Mouse (Mus musculus): ENCODE data around the gene Pon3. TPM values are rescaled to one million over a fixed set of nuclear protein-coding genes. Genes with fewer than 3 reads are reported as not detected.
"Not testable (repeated sequence)": the region's sequence is repeated elsewhere in the genome, so short reads cannot be mapped to it uniquely, and the experiment has no call there.

Pon3 gene
- polyA plus RNA-seq, 1 experiment = 2.7 TPM

DNA sequence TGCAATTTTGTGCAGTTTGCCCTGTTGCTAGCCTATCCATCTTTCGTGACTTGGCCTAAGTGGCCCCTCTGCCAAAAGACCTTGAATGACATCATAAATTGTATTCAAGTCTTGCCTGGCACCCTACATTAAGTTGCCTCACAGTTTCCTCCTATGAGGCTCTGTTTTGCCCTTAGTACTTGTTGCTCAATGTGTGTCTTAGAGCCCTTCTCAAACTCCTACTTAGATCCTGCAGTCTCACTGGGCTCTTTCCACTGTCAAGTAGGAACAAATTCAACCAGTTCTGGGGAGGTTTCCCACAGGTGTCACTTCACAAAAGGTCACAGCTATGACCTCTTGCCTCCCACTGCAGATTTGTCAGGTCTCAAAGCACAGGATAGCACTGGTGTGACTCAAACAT is 22.3 kb downstream of the Pon3 start:
- H3K4me3 ChIP-seq (ENCODE audit: extremely low read depth, insufficient read depth, insufficient read length) = no peak overlapping the region
- no peak for DNase-seq (ENCODE audit: low read depth in 1 of 2, low spot score in 2 of 2)
- TF ChIP-seq CTCF (IDR thresholded peaks at IDR 0.05; ENCODE audit: extremely low read depth, insufficient read depth, insufficient read length, insufficient replicate concordance) = no peak
- TF ChIP-seq POLR2A (IDR thresholded peaks at IDR 0.05; ENCODE audit: low read depth, low read length) = no peak
- H3K27ac ChIP-seq (ENCODE audit: insufficient read depth, low read length) = no peak overlapping the region
- H3K4me1 ChIP-seq (ENCODE audit: control insufficient read depth, insufficient read depth, insufficient read length) = no peaks in the 10 kb centered on the region
- no peaks in the 10 kb centered on the region for H3K36me3 ChIP-seq (ENCODE audit: control insufficient read depth, insufficient read depth, low read length)
- WGBS = 84% methylated on average over 1 of the region's 1 CpGs
- H3K27me3 ChIP-seq (ENCODE audit: control insufficient read depth, insufficient read depth, low read length) = no peaks in the 10 kb centered on the region

GRCm38 (mm10) chr6:5232022-5232421 is 24.1 kb downstream of the Pon3 start:
- no peaks in the 10 kb centered on the region for H3K4me1 ChIP-seq (ENCODE audit: control insufficient read depth, insufficient read depth, insufficient read length)
- H3K36me3 ChIP-seq (ENCODE audit: control insufficient read depth, insufficient read depth, low read length) = no peaks in the 10 kb centered on the region
- WGBS = 96% methylated on average over 4 of the region's 4 CpGs
- no peak overlapping the region for H3K4me3 ChIP-seq (ENCODE audit: extremely low read depth, insufficient read depth, insufficient read length)
- TF ChIP-seq CTCF (IDR thresholded peaks at IDR 0.05; ENCODE audit: extremely low read depth, insufficient read depth, insufficient read length, insufficient replicate concordance) (no peak), POLR2A (IDR thresholded peaks at IDR 0.05; ENCODE audit: low read depth, low read length) (no peak)
- H3K27ac ChIP-seq (ENCODE audit: insufficient read depth, low read length) = no peak overlapping the region
- no peak for DNase-seq (ENCODE audit: low read depth in 1 of 2, low spot score in 2 of 2)
- H3K27me3 ChIP-seq (ENCODE audit: control insufficient read depth, insufficient read depth, low read length) = no peaks in the 10 kb centered on the region

DNA sequence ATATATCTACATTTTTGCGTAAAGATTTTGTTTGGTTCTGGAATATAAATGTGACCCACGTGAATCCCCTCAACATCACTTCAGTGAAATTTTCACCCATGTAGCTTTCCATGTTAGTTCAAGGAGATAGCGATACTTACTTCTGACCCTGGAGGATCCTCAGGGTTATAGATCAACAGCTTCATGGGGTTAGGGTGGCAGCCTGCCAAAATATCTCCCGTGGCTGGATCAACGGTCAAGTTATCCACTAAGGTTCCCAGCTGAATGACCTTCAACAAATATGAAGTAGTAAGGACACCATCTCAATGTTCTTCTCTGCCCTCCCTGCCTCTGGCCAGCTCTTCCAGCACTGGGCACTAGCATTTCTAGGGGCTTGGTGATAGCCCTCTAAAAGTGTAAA is 25.8 kb downstream of the Pon3 start:
- Histone ChIP-seq H3K36me3 (ENCODE audit: control insufficient read depth, insufficient read depth, low read length) (no peaks in the 10 kb centered on the region), H3K4me3 (ENCODE audit: extremely low read depth, insufficient read depth, insufficient read length) (no peak overlapping the region), H3K4me1 (ENCODE audit: control insufficient read depth, insufficient read depth, insufficient read length) (no peaks in the 10 kb centered on the region), H3K27me3 (ENCODE audit: control insufficient read depth, insufficient read depth, low read length) (no peaks in the 10 kb centered on the region), H3K27ac (ENCODE audit: insufficient read depth, low read length) (no peak overlapping the region)
- DNase-seq (ENCODE audit: low read depth in 1 of 2, low spot score in 2 of 2) = no peak
- WGBS = 89% methylated on average over 5 of the region's 5 CpGs
- TF ChIP-seq POLR2A (IDR thresholded peaks at IDR 0.05; ENCODE audit: low read depth, low read length) = no peak
- no peak for TF ChIP-seq CTCF (IDR thresholded peaks at IDR 0.05; ENCODE audit: extremely low read depth, insufficient read depth, insufficient read length, insufficient replicate concordance)

DNA sequence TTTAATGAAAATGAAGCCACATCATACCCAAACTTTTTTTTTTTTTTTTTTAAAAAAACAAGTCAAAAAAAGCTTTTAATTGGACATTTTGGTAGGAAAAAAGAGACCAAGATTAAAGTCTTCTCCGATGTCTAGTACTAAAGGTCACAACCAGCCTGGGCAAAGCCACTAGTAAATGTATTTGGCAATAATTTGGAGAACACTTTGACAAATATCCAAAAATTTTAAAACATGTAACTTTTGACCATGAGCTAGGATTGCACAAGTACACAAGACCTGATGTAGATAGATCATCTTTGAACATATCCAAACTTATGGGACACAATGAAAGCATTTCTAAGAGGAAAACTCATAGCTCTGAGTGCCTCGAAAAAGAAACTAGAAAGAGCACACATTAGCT is 32.5 kb downstream of the Pon3 start:
- not testable (repeated sequence) for H3K27ac ChIP-seq (ENCODE audit: insufficient read depth, low read length); DNase-seq (ENCODE audit: low read depth in 1 of 2, low spot score in 2 of 2); H3K4me1 ChIP-seq (ENCODE audit: control insufficient read depth, insufficient read depth, insufficient read length); H3K4me3 ChIP-seq (ENCODE audit: extremely low read depth, insufficient read depth, insufficient read length); H3K27me3 ChIP-seq (ENCODE audit: control insufficient read depth, insufficient read depth, low read length); H3K36me3 ChIP-seq (ENCODE audit: control insufficient read depth, insufficient read depth, low read length)
- 80% methylated on average over 2 of the region's 2 CpGs for WGBS

DNA sequence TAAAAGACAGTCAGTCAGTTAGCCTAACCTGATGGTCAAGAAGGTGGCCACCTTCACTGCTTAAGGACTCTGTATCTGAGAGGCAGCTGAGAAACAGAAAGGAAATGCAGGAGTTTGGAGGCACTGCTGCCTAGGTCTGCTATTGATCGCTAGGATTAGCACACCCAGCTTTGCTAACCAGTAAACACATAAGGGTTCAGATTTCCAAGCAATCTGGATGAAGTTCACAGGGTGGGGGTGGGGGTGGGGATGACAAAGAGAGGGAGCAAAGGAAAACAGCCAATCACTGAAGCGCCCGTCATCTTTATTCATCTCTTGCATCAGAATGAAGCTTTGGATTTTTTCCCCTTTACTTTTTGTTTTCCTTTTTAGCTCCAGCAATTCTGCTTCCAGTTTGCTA is 34.0 kb downstream of the Pon3 start:
- TF ChIP-seq CTCF (IDR thresholded peaks at IDR 0.05; ENCODE audit: extremely low read depth, insufficient read depth, insufficient read length, insufficient replicate concordance) (no peak), POLR2A (IDR thresholded peaks at IDR 0.05; ENCODE audit: low read depth, low read length) (no peak)
- no peak overlapping the region for H3K4me3 ChIP-seq (ENCODE audit: extremely low read depth, insufficient read depth, insufficient read length)
- DNase-seq (ENCODE audit: low read depth in 1 of 2, low spot score in 2 of 2) = no peak
- no peaks in the 10 kb centered on the region for H3K4me1 ChIP-seq (ENCODE audit: control insufficient read depth, insufficient read depth, insufficient read length)
- H3K36me3 ChIP-seq (ENCODE audit: control insufficient read depth, insufficient read depth, low read length) = no peaks in the 10 kb centered on the region
- H3K27me3 ChIP-seq (ENCODE audit: control insufficient read depth, insufficient read depth, low read length) = no peaks in the 10 kb centered on the region
- H3K27ac ChIP-seq (ENCODE audit: insufficient read depth, low read length) = no peak overlapping the region
- WGBS = 93% methylated on average over 3 of the region's 3 CpGs

GRCm38 (mm10) chr6:5218190-5218589 is 37.9 kb downstream of the Pon3 start:
- Histone ChIP-seq H3K27ac (ENCODE audit: insufficient read depth, low read length) (no peak overlapping the region), H3K27me3 (ENCODE audit: control insufficient read depth, insufficient read depth, low read length) (no peaks in the 10 kb centered on the region), H3K4me1 (ENCODE audit: control insufficient read depth, insufficient read depth, insufficient read length) (no peaks in the 10 kb centered on the region), H3K4me3 (ENCODE audit: extremely low read depth, insufficient read depth, insufficient read length) (no peak overlapping the region), H3K36me3 (ENCODE audit: control insufficient read depth, insufficient read depth, low read length) (no peaks in the 10 kb centered on the region)
- 90% methylated on average over 4 of the region's 4 CpGs for WGBS
- TF ChIP-seq POLR2A (IDR thresholded peaks at IDR 0.05; ENCODE audit: low read depth, low read length) (no peak), CTCF (IDR thresholded peaks at IDR 0.05; ENCODE audit: extremely low read depth, insufficient read depth, insufficient read length, insufficient replicate concordance) (no peak)
- no peak for DNase-seq (ENCODE audit: low read depth in 1 of 2, low spot score in 2 of 2)

GRCm38 (mm10) chr6:5207817-5208216 is 48.3 kb downstream of the Pon3 start:
- TF ChIP-seq CTCF (IDR thresholded peaks at IDR 0.05; ENCODE audit: extremely low read depth, insufficient read depth, insufficient read length, insufficient replicate concordance) (no peak), POLR2A (IDR thresholded peaks at IDR 0.05; ENCODE audit: low read depth, low read length) (no peak)
- Histone ChIP-seq H3K27me3 (ENCODE audit: control insufficient read depth, insufficient read depth, low read length) (no peaks in the 10 kb centered on the region), H3K27ac (ENCODE audit: insufficient read depth, low read length) (no peak overlapping the region), H3K4me1 (ENCODE audit: control insufficient read depth, insufficient read depth, insufficient read length) (no peaks in the 10 kb centered on the region), H3K36me3 (ENCODE audit: control insufficient read depth, insufficient read depth, low read length) (no peaks in the 10 kb centered on the region), H3K4me3 (ENCODE audit: extremely low read depth, insufficient read depth, insufficient read length) (no peak overlapping the region)
- WGBS = 82% methylated on average over 2 of the region's 2 CpGs
- DNase-seq (ENCODE audit: low read depth in 1 of 2, low spot score in 2 of 2) = no peak

Measured in spleen, adult 2 months (tissue).